Mouse (Mus musculus): ENCODE measurements around the gene Dpy30.

The Dpy30 gene

GRCm38 (mm10) chr17:74264333-74265155, 59.2 kb downstream of the Dpy30 start:
- no peak for DNase-seq (ENCODE audit: low spot score)

GRCm38 (mm10) chr17:74262415-74262814, 61.3 kb downstream of the Dpy30 start:
- DNase-seq (ENCODE audit: low spot score), result no peak
